Mouse (Mus musculus) fat pad, adult 2 months (tissue): ENCODE results near the gene Atxn2.

ENCODE experiments used
- DNase-seq: peaks from one replicate; pipeline ENCODE4 v3.0.0-alpha.2; 2011; ENCODE audit warnings: low read depth, low spot score; ENCODE audit errors: extremely low read depth

Atxn2 gene

GRCm38 (mm10) chr5:121815067-121815466, 103.9 kb downstream of the Atxn2 start:
- no peak for DNase-seq

- no peak for DNase-seq
Measured at GRCm38 (mm10) chr5:121815867-121816380, 104.8 kb downstream of the Atxn2 start.

DNA sequence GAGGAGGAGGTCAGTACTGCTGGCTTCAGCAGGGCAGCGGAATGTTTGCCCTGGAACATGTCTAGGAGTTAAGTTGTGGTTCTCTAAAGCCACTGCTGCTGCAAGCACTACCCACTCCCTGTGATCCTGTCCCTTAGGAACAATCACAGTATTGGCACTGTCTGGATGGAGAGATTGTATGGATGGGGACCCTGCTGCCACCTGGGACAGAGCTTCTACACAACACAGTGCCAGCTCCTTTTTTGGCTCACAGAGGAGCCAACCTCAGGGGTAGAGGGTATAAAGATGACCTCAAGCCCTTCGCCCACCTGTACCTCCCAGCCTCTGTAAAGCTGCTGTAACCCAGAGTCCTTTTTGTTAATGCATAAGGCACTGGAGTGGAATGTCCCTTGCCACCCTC, 105.5 kb downstream of the Atxn2 start:
- DNase-seq, result no peak

DNA sequence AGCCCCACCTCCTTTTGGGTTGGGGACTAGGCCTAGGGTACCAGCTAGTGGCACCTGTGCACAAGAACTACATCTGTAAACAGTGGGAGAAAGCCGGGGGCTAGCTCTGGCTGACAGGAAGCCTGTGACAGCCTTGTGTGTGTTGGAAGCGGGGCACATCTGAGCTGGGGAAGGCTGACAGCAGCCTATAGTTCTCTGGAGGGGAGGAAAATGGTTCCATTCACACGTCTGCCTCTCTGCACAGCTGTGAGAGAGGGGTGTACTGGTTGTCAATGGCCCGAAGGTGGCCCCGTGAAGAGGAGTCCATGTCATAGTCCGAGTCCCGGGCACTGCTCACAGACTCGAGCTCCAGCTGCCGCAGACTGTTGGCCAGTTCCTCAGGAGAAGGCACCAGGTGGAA, 106.4 kb downstream of the Atxn2 start:
- no peak for DNase-seq

DNA sequence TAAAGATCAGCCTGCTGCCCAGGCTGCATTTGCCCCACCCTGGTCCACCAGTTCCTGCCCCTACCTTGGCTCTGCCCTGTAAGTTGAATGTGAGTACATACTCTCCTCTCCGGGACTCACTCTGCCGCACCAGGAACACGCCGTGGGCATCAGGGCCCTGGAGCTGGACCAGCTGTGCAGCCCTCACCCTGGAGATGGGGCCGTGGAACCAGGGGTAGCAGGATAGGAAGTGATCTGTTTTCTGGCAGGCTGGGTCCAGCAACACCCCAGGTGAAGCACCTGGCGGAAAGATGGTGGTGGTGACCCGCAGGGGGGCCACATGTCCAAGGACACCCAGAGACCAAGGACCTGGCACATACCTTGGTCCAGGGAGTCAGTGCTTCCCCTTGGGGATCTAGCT, 107.3 kb downstream of the Atxn2 start:
- no peak for DNase-seq

DNA sequence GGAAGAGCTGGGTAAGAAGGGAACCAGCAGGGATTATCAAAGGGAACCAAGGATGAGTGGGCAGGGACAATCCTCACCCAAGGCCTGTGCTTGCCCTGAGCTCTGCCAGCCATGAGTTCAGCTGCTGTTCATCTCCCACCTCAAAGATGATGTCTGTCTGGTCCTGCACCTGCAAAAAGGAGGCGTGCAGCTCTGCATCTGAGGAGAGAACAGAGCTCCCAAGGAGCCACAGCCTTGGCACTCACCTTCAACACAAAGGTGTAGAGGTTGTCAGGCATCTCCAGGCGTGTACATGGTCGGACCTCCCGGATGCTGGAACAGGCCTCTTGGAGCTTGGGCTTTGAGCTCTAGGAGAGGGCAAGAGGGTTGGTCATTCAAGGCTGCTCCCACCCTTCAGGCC, 107.7 kb downstream of the Atxn2 start:
- DNase-seq, result no peak

- DNase-seq, result no peak
Measured at GRCm38 (mm10) chr5:121819559-121819958, 108.4 kb downstream of the Atxn2 start.

GRCm38 (mm10) chr5:121820161-121820560, 109.0 kb downstream of the Atxn2 start:
- no peak for DNase-seq

DNA sequence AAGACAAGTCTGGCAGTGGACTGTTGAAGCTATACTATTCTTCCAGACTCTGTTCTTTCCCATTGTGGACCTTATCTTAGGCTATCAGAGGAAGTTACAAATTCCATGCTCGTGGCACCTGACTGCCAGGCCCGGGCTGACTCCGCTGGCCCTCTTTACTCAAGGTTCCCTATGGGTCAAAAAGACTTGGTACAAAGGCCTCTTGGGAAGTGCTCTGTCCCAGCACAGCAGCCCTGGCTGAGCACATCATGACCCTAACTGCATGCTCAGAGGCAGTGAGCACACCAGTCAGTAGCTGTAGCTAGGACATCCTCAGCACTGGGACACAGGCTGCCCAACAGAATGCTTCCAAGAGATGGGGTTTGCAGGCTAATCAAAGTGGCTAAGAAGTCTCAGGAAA, 109.5 kb downstream of the Atxn2 start:
- no peak for DNase-seq

GRCm38 (mm10) chr5:121821116-121821515, 110.0 kb downstream of the Atxn2 start:
- no peak for DNase-seq

DNA sequence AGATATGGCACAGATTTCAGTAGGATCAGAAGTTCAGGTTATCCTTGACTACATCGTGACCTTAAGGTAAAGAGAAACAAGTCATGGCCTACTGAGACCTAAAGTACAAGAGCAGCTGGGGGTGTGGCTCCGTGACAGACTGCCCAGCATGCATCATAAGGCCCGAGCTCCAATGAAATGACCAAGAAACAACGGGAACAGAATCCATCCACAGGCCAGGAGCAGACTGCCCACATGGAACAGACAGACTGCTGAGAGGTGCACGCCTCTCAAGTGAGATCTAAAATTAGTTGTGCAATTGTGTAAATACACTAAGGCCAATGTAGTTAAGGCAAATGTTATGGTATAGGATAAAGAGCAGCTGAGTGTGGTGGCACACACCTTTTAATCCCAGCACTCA, 110.4 kb downstream of the Atxn2 start:
- DNase-seq, result no peak

DNA sequence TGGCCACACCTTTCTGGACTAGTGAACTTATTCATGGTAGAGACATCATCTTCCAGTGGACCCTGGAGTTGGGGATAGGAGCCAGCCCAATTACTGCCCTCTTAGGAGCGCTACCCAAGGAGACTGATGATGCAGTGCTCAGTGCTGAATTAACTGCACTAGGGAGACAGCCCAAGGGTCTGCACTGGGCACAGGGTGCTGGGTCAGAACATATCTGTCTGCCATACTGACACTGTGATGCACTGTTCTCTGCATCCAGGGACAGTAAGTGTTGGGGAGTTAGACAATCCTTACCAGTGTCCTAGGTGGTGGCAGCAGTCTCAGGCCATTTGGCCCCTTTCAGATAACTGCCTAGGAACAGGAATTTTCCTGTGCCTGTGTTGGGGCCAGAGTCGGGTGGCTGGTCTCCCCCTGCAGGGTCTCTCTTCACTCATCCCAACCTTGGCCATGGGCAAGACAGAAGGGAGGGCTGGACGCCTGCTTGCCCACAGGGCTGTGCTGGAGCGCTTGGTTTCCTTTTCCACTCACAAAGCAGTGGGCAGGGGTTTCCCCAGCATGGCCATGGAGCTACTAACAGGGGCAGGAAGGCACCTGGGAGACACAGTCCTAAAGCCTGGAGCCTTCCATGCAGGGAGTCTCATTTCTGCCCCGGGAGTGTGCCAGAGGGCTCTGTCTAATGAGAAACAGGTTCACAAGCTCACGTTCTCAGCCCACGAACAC, 111.8 kb downstream of the Atxn2 start:
- DNase-seq, result no peak

- DNase-seq, result no peak
Measured at GRCm38 (mm10) chr5:121823668-121824067, 112.5 kb downstream of the Atxn2 start.

GRCm38 (mm10) chr5:121824121-121824520, 113.0 kb downstream of the Atxn2 start:
- no peak for DNase-seq

DNA sequence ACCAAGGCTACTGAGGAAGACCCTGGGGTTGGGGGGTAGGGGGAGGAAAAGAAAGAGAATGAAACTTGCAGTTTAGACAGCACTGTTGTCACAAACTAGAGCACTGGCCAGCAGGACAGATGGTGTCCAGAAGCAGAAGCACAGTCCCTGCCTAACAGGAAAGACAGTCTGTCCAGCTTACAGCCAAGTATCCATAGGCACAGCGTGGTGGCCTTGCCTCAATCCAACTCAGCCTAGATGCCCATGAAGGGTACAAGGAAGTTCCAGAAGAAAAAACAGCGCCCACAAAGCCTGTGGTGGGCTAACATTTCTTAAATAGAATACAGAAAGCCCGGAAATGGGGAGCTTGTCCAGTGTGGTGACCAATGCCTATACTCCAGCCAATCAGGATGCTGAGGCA, 114.5 kb downstream of the Atxn2 start:
- no peak for DNase-seq

- no peak for DNase-seq
Measured at GRCm38 (mm10) chr5:121827876-121828275, 116.7 kb downstream of the Atxn2 start.

DNA sequence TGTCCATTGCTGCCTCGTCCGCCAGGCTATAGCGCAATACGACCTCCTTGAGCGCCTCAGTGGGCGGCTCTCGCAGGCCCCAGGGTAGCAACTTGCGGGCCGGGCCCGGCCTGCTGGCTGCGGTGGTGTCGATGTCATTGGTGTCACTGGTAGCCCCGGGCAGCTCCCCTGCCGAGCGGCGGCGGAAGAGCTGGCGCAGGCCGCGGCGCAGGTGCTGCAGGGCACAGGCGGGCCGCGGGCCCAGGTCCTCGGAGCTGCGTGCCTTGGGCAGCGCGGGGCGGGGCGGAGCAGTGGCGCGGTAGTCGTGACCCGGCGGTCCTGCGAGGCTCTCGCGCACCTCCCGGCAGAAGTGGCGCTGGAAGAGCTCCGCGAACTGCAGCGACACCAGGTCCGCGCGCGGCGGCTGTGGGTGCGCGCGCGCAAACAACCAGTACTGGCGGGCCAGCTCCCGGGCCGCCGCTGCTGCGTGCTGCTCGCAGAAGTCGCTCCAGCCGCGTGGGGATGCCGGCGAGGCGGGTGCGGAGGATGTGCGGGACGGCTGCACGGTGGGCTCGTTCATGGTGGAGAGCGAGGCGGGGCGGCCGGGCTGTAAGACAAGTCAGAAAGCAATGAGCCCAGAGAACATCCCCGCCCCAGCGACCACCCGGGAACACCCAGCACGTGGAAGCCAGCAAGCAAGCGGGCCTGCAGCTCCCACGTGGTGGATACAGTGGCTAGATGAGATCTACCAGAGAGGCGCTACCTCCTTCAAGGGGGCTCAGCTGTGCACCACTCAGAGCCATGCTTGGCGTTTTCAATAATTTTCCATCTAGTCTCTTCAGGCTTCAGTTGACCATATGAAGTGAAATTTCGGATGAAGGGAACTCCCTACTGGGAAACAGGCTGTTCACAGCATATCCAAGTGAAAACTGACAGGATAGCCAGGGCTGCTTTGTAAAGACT, 117.6 kb downstream of the Atxn2 start:
- DNase-seq, result no peak

DNA sequence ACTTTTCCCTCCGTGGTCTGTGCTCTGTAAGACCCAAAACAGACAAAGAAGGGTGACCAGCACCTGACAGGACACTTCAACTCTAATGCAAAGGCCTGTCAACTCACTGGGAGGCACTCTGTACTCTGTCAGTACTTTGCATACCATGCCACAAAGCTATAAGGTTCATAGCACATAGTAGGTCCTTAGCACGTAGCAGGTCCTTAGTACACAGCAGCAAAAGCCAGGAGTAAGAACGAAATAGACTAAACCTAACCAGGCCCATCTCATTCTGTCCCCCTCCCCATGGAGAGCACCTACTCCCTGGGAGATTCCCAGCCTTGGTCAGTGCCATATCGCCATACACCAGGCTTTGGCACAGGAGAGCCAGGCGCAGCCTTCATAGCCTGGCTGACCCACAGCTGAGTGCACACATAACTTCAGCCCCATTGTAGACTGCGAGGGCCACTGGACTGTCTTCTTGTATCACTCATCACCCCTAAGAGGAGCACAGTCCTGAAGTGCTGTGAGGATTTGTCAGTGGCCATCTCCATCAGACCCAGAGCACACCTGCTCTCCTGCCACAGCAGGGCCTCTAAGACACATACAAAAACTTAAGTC, 120.0 kb downstream of the Atxn2 start:
- no peak for DNase-seq

DNA sequence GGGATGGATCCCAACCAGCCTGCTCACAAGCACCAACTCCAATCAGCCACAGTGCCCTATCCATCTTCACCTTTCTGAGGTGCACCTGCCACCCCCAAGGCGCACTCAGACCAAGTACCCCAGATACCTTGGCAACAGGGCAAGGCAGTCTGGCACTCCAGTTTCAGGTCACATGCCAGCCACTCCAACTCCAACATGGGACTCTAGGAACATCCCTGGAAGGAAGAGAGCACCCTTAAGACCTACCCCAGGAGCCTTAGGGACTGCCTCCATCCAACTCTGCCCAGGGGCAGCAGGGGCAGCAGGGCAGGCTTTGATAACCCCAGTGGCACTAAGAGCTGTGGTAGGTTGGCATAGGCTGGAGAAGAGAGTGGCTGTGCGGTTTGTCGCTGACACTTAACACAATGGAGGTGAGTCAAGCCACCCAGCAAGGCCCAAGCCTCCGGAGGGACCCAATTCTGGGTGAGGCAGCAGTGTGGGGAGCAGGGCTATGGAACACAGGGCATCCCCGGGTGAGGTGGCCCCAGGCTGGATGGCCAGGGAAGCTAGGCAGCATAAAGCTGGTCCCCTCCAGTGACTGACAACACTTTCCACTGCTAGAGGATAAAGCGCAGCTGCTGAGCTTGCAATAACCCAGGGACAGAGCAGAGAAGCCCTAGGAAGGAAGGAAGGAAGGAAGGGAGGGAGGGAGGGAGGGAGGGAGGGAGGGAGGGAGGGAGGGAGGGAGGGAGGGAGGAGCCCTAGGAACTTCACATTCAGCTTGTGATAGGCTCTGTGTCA, 121.4 kb downstream of the Atxn2 start:
- DNase-seq, result no peak

- DNase-seq, result no peak
Measured at GRCm38 (mm10) chr5:121833159-121833558, 122.0 kb downstream of the Atxn2 start.
